Mouse (Mus musculus): ENCODE results near the gene Olig1. TPM values are rescaled to one million over a fixed set of nuclear protein-coding genes. Genes with fewer than 3 reads are reported as not detected.

The Olig1 gene
- polyA plus RNA-seq, 1 experiment from 2014 or later, result 5.2 TPM

GRCm38 (mm10) chr16:91262467-91263220 lies 6.9 kb upstream of the Olig1 start:
- WGBS, result 35% methylated on average over 12 of the region's 12 CpGs
- H3K27ac ChIP-seq, result no peak overlapping the region
- peaks cover 100% of the 10 kb centered on the region for H3K27me3 ChIP-seq
- H3K4me2 ChIP-seq (replicated peaks), result no peak overlapping the region
- H3K9me3 ChIP-seq (replicated peaks), result no peaks in the 10 kb centered on the region
- ATAC-seq (ENCODE audit: low FRiP score), result no peak
- H3K9ac ChIP-seq, result no peak overlapping the region
- H3K4me3 ChIP-seq, result no peak overlapping the region
- no peaks in the 10 kb centered on the region for H3K36me3 ChIP-seq
- H3K4me1 ChIP-seq, result 0 out of 2 replicates have a peak, but pooled peaks cover 5% of the 10 kb centered on the region

GRCm38 (mm10) chr16:91265972-91266371 lies 3.6 kb upstream of the Olig1 start:
- Histone ChIP-seq H3K9ac (no peak overlapping the region), H3K9me3 (replicated peaks) (no peaks in the 10 kb centered on the region), H3K4me1 (peaks cover 19% of the 10 kb centered on the region), H3K4me2 (replicated peaks) (no peak overlapping the region), H3K27ac (no peak overlapping the region), H3K4me3 (no peak overlapping the region), H3K27me3 (peaks cover 100% of the 10 kb centered on the region), H3K36me3 (no peaks in the 10 kb centered on the region)
- no peak for ATAC-seq (ENCODE audit: low FRiP score)
- 78% methylated on average over 6 of the region's 6 CpGs for WGBS

- ATAC-seq (ENCODE audit: low FRiP score), result no peak
- Histone ChIP-seq H3K4me2 (replicated peaks) (peak overlapping the region; percentile 76), H3K9ac (no peak overlapping the region), H3K9me3 (replicated peaks) (no peaks in the 10 kb centered on the region), H3K27me3 (peaks cover 100% of the 10 kb centered on the region), H3K36me3 (no peaks in the 10 kb centered on the region), H3K4me1 (peaks cover 19% of the 10 kb centered on the region), H3K27ac (no peak overlapping the region), H3K4me3 (peak overlapping the region; percentile 43)
- WGBS, result 7% methylated on average over 13 of the region's 13 CpGs
These were observed 684 bp upstream of the Olig1 start for GRCm38 (mm10) chr16:91268724-91269452.

GRCm38 (mm10) chr16:91270212-91270971 lies 820 bp downstream of the Olig1 start:
- peak overlapping the region; percentile 43 for H3K4me3 ChIP-seq
- H3K27ac ChIP-seq, result no peak overlapping the region
- H3K27me3 ChIP-seq, result peaks cover 100% of the 10 kb centered on the region
- no peak overlapping the region for H3K9ac ChIP-seq
- WGBS, result under 1% methylated on average over 63 of the region's 63 CpGs
- peak overlapping the region; percentile 76 for H3K4me2 ChIP-seq (replicated peaks)
- H3K4me1 ChIP-seq, result peaks cover 19% of the 10 kb centered on the region
- ATAC-seq (ENCODE audit: low FRiP score), result no peak
- H3K36me3 ChIP-seq, result no peaks in the 10 kb centered on the region
- no peaks in the 10 kb centered on the region for H3K9me3 ChIP-seq (replicated peaks)

- Histone ChIP-seq H3K4me1 (peaks cover 17% of the 10 kb centered on the region), H3K9ac (no peak overlapping the region)
These were observed 1.5 kb downstream of the Olig1 start for GRCm38 (mm10) chr16:91270982-91271549.

GRCm38 (mm10) chr16:91271634-91272033 lies 2.1 kb downstream of the Olig1 start:
- H3K36me3 ChIP-seq, result no peaks in the 10 kb centered on the region
- no peaks in the 10 kb centered on the region for H3K9me3 ChIP-seq (replicated peaks)
- H3K4me2 ChIP-seq (replicated peaks), result no peak overlapping the region
- ATAC-seq (ENCODE audit: low FRiP score), result no peak
- no peak overlapping the region for H3K27ac ChIP-seq
- peaks cover 100% of the 10 kb centered on the region for H3K27me3 ChIP-seq
- WGBS, result 3% methylated on average over 20 of the region's 20 CpGs
- H3K9ac ChIP-seq, result no peak overlapping the region
- peaks cover 17% of the 10 kb centered on the region for H3K4me1 ChIP-seq
- no peak overlapping the region for H3K4me3 ChIP-seq

More at GRCm38 (mm10) chr16:91270982-91271549, 1.5 kb downstream of the Olig1 start:
- Histone ChIP-seq H3K9me3 (replicated peaks) (no peaks in the 10 kb centered on the region), H3K4me3 (peak overlapping the region; percentile 43; the same call in 1 of the 2 replicates), H3K27me3 (peaks cover 100% of the 10 kb centered on the region), H3K4me2 (replicated peaks) (peak overlapping the region; percentile 76), H3K27ac (no peak overlapping the region), H3K36me3 (no peaks in the 10 kb centered on the region)
- ATAC-seq (ENCODE audit: low FRiP score), result no peak
- 1% methylated on average over 29 of the region's 29 CpGs for WGBS

GRCm38 (mm10) chr16:91280516-91280915 lies 10.9 kb downstream of the Olig1 start:
- ATAC-seq (ENCODE audit: low FRiP score), result no peak
- H3K4me2 ChIP-seq (replicated peaks), result no peak overlapping the region
- H3K9me3 ChIP-seq (replicated peaks), result no peaks in the 10 kb centered on the region
- H3K4me3 ChIP-seq, result no peak overlapping the region
- WGBS, result 55% methylated on average over 4 of the region's 4 CpGs
- peaks cover 87% of the 10 kb centered on the region for H3K27me3 ChIP-seq
- no peaks in the 10 kb centered on the region for H3K36me3 ChIP-seq
- no peak overlapping the region for H3K27ac ChIP-seq
- H3K4me1 ChIP-seq, result no peaks in the 10 kb centered on the region
- no peak overlapping the region for H3K9ac ChIP-seq

- Histone ChIP-seq H3K9ac (no peak overlapping the region), H3K4me1 (peaks cover 12% of the 10 kb centered on the region; the same call in 1 of the 2 replicates), H3K9me3 (replicated peaks) (no peaks in the 10 kb centered on the region), H3K4me2 (replicated peaks) (no peak overlapping the region), H3K27ac (no peak overlapping the region), H3K36me3 (no peaks in the 10 kb centered on the region), H3K4me3 (no peak overlapping the region), H3K27me3 (peaks cover 86% of the 10 kb centered on the region)
- no peak for ATAC-seq (ENCODE audit: low FRiP score)
- 68% methylated on average over 7 of the region's 7 CpGs for WGBS
These were observed 22.5 kb downstream of the Olig1 start for GRCm38 (mm10) chr16:91292080-91292479.

GRCm38 (mm10) chr16:91292719-91293333 lies 23.3 kb downstream of the Olig1 start:
- no peaks in the 10 kb centered on the region for H3K9me3 ChIP-seq (replicated peaks)
- H3K4me2 ChIP-seq (replicated peaks), result no peak overlapping the region
- no peak overlapping the region for H3K4me3 ChIP-seq
- H3K4me1 ChIP-seq, result peaks cover 12% of the 10 kb centered on the region; the same call in 1 of the 2 replicates
- peaks cover 93% of the 10 kb centered on the region for H3K27me3 ChIP-seq
- no peaks in the 10 kb centered on the region for H3K36me3 ChIP-seq
- 73% methylated on average over 11 of the region's 11 CpGs for WGBS
- ATAC-seq (ENCODE audit: low FRiP score), result no peak
- no peak overlapping the region for H3K9ac ChIP-seq
- H3K27ac ChIP-seq, result no peak overlapping the region

- Histone ChIP-seq H3K36me3 (no peaks in the 10 kb centered on the region), H3K9ac (no peak overlapping the region), H3K4me1 (peaks cover 21% of the 10 kb centered on the region; the same call in 1 of the 2 replicates), H3K27me3 (peaks cover 96% of the 10 kb centered on the region), H3K9me3 (replicated peaks) (no peaks in the 10 kb centered on the region), H3K4me3 (no peak overlapping the region), H3K27ac (no peak overlapping the region), H3K4me2 (replicated peaks) (no peak overlapping the region)
- ATAC-seq (ENCODE audit: low FRiP score), result no peak; the same call in 1 of the 2 replicates
- 25% methylated on average over 4 of the region's 4 CpGs for WGBS
These were observed 28.2 kb downstream of the Olig1 start for GRCm38 (mm10) chr16:91297726-91298125.

GRCm38 (mm10) chr16:91299412-91299811 lies 29.8 kb downstream of the Olig1 start:
- no peak for ATAC-seq (ENCODE audit: low FRiP score)
- H3K4me2 ChIP-seq (replicated peaks), result no peak overlapping the region
- H3K9me3 ChIP-seq (replicated peaks), result no peaks in the 10 kb centered on the region
- H3K27ac ChIP-seq, result no peak overlapping the region
- 94% methylated on average over 7 of the region's 7 CpGs for WGBS
- no peak overlapping the region for H3K4me3 ChIP-seq
- H3K9ac ChIP-seq, result no peak overlapping the region
- H3K36me3 ChIP-seq, result no peaks in the 10 kb centered on the region
- H3K27me3 ChIP-seq, result peaks cover 98% of the 10 kb centered on the region
- H3K4me1 ChIP-seq, result peaks cover 31% of the 10 kb centered on the region
